Mouse (Mus musculus): ENCODE measurements around the gene Gm20388.
"Not testable (repeated sequence)": the region's sequence is repeated elsewhere in the genome, so short reads cannot be mapped to it uniquely, and the experiment has no call there.

Gene Gm20388

GRCm38 (mm10) chr8:124026265-124026664 lies 4115.6 kb downstream of the Gm20388 start:
- DNase-seq = not testable (repeated sequence)

- DNase-seq = no peak
Observed at GRCm38 (mm10) chr8:124027831-124028230, 4117.2 kb downstream of the Gm20388 start.

- no peak for DNase-seq
Observed at GRCm38 (mm10) chr8:124033400-124033799, 4122.8 kb downstream of the Gm20388 start.

GRCm38 (mm10) chr8:124038121-124038520 lies 4127.5 kb downstream of the Gm20388 start:
- no peak for DNase-seq

- DNase-seq = no peak
Observed at GRCm38 (mm10) chr8:124039351-124039750, 4128.7 kb downstream of the Gm20388 start.

- no peak for DNase-seq
Observed at GRCm38 (mm10) chr8:124042201-124042600, 4131.6 kb downstream of the Gm20388 start.

GRCm38 (mm10) chr8:124044421-124044820 lies 4133.8 kb downstream of the Gm20388 start:
- no peak for DNase-seq

GRCm38 (mm10) chr8:124044931-124045330 lies 4134.3 kb downstream of the Gm20388 start:
- DNase-seq = no peak

GRCm38 (mm10) chr8:124045856-124046255 lies 4135.2 kb downstream of the Gm20388 start:
- no peak for DNase-seq

- DNase-seq = peak; percentile 79
Observed at GRCm38 (mm10) chr8:124052110-124052509, 4141.5 kb downstream of the Gm20388 start.

- DNase-seq = no peak
Observed at GRCm38 (mm10) chr8:124052568-124052967, 4141.9 kb downstream of the Gm20388 start.

GRCm38 (mm10) chr8:124056832-124057655 lies 4146.4 kb downstream of the Gm20388 start:
- DNase-seq = no peak

- peak; percentile 59 for DNase-seq
Observed at GRCm38 (mm10) chr8:124066325-124067058, 4155.9 kb downstream of the Gm20388 start.

GRCm38 (mm10) chr8:124067059-124067750 lies 4156.6 kb downstream of the Gm20388 start:
- DNase-seq = no peak

GRCm38 (mm10) chr8:124070363-124071324 lies 4160.0 kb downstream of the Gm20388 start:
- peak; percentile 72 for DNase-seq

- DNase-seq = no peak
Observed at GRCm38 (mm10) chr8:124075977-124076376, 4165.3 kb downstream of the Gm20388 start.

- no peak for DNase-seq
Observed at GRCm38 (mm10) chr8:124076416-124076815, 4165.8 kb downstream of the Gm20388 start.

- DNase-seq = no peak
Observed at GRCm38 (mm10) chr8:124077377-124077776, 4166.7 kb downstream of the Gm20388 start.

- DNase-seq = peak; percentile 54
Observed at GRCm38 (mm10) chr8:124077998-124078397, 4167.4 kb downstream of the Gm20388 start.

- no peak for DNase-seq
Observed at GRCm38 (mm10) chr8:124078969-124079368, 4168.3 kb downstream of the Gm20388 start.

GRCm38 (mm10) chr8:124080467-124081326 lies 4170.1 kb downstream of the Gm20388 start:
- DNase-seq = no peak
